Mouse (Mus musculus) lung, postnatal 0 days (tissue): ENCODE measurements around the gene Aak1. TPM values are rescaled to one million over a fixed set of nuclear protein-coding genes. Genes with fewer than 3 reads are reported as not detected.

Source experiments
- ATAC-seq: fragments of 200-750 bp; cut with Nextera tagmentation; 2 replicates; pipeline ENCODE4 v1.8.0; 2017; ENCODE audit warnings: moderate library complexity
- DNase-seq: peaks from one replicate; pipeline ENCODE4 v3.0.0-alpha.2; 2016; ENCODE audit warnings: low spot score
- H3K27ac ChIP-seq: fragments of 300-500 bp; sonication (generic); 2 replicates; pipeline ENCODE4 v1.5.1; 2014; ENCODE audit warnings: antibody characterized with exemption, mild to moderate bottlenecking, low read length, mixed read lengths
- H3K27me3 ChIP-seq: fragments of 300-500 bp; sonication (generic); replicated peaks from 2 replicates; pipeline ENCODE4 v1.6.1; 2014; ENCODE audit warnings: low read length, mixed read lengths; ENCODE audit not compliant: insufficient read depth
- H3K36me3 ChIP-seq: fragments of 300-500 bp; sonication (generic); 2 replicates; pipeline ENCODE4 v1.6.1; 2014; ENCODE audit warnings: low read length, mixed read lengths; ENCODE audit not compliant: insufficient read depth
- H3K4me1 ChIP-seq: fragments of 300-500 bp; sonication (generic); 2 replicates; pipeline ENCODE4 v1.6.1; 2014; ENCODE audit warnings: antibody characterized with exemption, low read depth, low read length, mixed read lengths; ENCODE audit not compliant: insufficient read depth
- H3K4me2 ChIP-seq: fragments of 300-500 bp; sonication (generic); replicated peaks from 2 replicates; pipeline ENCODE4 v1.6.1; 2014; ENCODE audit warnings: low read depth, mild to moderate bottlenecking, low read length, moderate library complexity, mixed read lengths
- H3K4me3 ChIP-seq: fragments of 300-500 bp; sonication (generic); 2 replicates; pipeline ENCODE4 v1.5.1; 2014; ENCODE audit warnings: low read depth, low read length
- H3K9ac ChIP-seq: fragments of 300-500 bp; sonication (generic); replicated peaks from 2 replicates; pipeline ENCODE4 v1.6.1; 2014; ENCODE audit warnings: low read depth, mild to moderate bottlenecking
- H3K9me3 ChIP-seq: fragments of 300-500 bp; sonication (generic); 2 replicates; pipeline ENCODE4 v1.6.1; 2016; ENCODE audit warnings: low read length, mixed read lengths
- CTCF ChIP-seq: IDR thresholded peaks from 2 replicates; pipeline ENCODE4 v1.5.1; 2016; ENCODE audit warnings: antibody characterized with exemption, mild to moderate bottlenecking
- EP300 ChIP-seq: IDR thresholded peaks from 2 replicates; pipeline ENCODE4 v1.6.1; 2016; ENCODE audit warnings: antibody characterized with exemption, mild to moderate bottlenecking, control low read depth
- WGBS: fragments of 180-500 bp; shearing (Covaris S2); extraction: QIAGEN DNeasy Blood & Tissue Kit; methylation state at CpG from one replicate; pipeline ENCODE4 v1.1.7; 2014; 5-methylcytosine and 5-hydroxymethylcytosine counted together
- polyA plus RNA-seq: library from polyadenylated mRNA; unstranded; fragments of >200 nt; fragmentation: Nextera tagmentation; extraction: Ambion mirVana; gene quantifications from 2 replicates; pipeline ENCODE4 v1.2.1, GENCODE M21; 2015

The Aak1 gene
- polyA plus RNA-seq, 1 experiment from 2014 or later: 6.3 TPM

DNA sequence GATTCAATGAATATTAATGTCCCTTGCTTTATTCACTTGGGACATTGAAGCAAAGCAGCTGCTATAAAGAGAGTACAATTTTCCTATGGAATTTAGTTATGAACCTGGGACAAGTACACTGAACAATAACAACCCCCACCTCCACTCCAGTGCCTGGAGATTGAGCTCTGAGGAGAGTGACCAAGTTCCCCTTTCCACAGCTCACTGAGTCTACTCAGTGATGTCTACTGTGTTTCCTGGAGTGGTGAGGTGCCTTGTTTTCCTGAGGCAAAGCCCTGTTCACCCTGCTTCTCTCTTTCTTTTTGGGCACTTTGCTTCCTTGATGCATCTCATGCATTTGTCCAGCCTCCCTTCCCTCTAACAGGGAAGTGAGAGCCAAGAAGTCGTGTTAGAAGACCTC is 100.8 kb downstream of the Aak1 start:
- Histone ChIP-seq H3K27me3 (no peaks in the 10 kb centered on the region), H3K4me2 (no peak overlapping the region), H3K4me3 (no peak overlapping the region), H3K36me3 (peaks cover 15% of the 10 kb centered on the region; the same call in 1 of the 2 replicates), H3K9ac (no peak overlapping the region), H3K4me1 (no peaks in the 10 kb centered on the region), H3K27ac (no peak overlapping the region), H3K9me3 (no peaks in the 10 kb centered on the region)
- DNase-seq (no peak), ATAC-seq (no peak)
- 79% methylated on average over 1 of the region's 1 CpGs for whole genome bisulfite sequencing
- TF ChIP-seq CTCF (no peak), EP300 (no peak)

DNA sequence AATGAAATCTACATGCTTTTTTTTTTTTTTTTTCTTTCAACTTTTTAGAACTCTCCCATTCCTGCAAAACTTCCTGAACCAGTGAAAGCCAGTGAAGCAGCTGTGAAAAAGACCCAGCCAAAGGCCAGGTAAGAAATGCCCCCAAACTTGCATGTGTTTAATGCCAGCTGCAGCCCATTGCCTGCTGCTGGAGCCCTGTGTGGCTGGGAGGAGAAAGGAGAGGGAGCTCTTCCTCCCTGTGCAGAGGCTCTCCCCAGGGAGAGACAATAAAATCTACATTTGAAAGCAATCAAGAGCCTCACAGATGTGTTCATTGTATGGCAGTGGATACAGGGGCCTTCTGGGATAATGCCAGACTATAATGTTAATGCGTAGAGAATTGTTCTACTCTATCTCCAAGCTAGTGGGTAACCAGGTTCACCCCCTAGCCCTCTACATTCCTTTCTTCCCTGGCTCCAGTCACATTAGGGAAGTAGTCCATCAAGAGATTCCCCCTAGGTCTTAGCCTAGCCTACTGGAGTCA is 101.5 kb downstream of the Aak1 start:
- ATAC-seq (no peak), DNase-seq (no peak)
- H3K36me3 ChIP-seq: peaks cover 17% of the 10 kb centered on the region; the same call in 1 of the 2 replicates
- no peak overlapping the region for H3K9ac ChIP-seq
- no peaks in the 10 kb centered on the region for H3K9me3 ChIP-seq
- H3K4me3 ChIP-seq: no peak overlapping the region
- no peak for TF ChIP-seq CTCF
- TF ChIP-seq EP300: no peak
- no peak overlapping the region for H3K27ac ChIP-seq
- WGBS: 97% methylated on average over 1 of the region's 1 CpGs
- H3K4me2 ChIP-seq: no peak overlapping the region
- no peaks in the 10 kb centered on the region for H3K27me3 ChIP-seq
- H3K4me1 ChIP-seq: no peaks in the 10 kb centered on the region

DNA sequence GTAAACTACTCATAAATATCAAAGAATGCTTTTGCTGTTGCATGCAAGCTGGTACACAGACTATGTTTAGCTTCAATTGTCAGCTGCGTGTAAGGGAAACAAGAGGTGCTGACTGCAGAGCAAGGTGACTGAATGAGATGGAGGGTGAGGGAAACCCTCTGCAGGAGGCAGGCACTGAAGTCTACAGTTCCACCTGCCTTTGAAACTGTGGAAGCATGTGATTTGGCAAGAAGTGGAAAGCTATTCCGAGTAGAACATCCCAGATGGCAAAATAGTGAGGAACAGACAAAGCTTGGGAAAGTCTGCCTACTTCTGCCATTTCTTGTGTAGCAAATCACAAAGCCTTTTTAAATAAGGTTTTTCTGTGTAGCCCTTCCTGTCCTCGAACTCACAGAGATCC is 106.4 kb downstream of the Aak1 start:
- Histone ChIP-seq H3K36me3 (peaks cover 14% of the 10 kb centered on the region), H3K27ac (no peak overlapping the region), H3K27me3 (no peaks in the 10 kb centered on the region), H3K4me3 (no peak overlapping the region), H3K9me3 (no peaks in the 10 kb centered on the region), H3K4me2 (no peak overlapping the region), H3K9ac (no peak overlapping the region), H3K4me1 (no peaks in the 10 kb centered on the region)
- TF ChIP-seq EP300 (no peak), CTCF (no peak)
- WGBS: 86% methylated on average over 3 of the region's 3 CpGs
- no peak for DNase-seq
- ATAC-seq: no peak

DNA sequence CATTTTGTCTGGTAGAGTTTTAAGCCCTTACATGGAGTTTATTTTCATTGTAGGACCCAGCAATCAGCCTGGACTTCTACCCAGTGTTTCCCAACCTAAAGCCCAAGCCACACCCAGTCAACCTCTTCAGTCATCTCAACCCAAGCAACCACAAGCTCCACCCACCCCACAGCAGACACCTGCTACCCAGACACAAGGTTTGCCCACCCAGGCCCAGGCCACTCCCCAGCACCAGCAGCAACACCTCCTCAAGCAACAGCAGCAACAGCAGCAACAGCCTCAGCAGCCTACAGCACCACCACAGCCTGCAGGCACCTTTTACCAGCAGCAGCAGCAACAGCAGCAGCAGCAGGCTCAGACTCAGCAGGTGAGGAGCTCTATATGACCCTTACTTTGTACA is 106.9 kb downstream of the Aak1 start:
- peaks cover 15% of the 10 kb centered on the region for H3K36me3 ChIP-seq
- no peaks in the 10 kb centered on the region for H3K27me3 ChIP-seq
- DNase-seq (no peak), ATAC-seq (no peak)
- H3K9me3 ChIP-seq: no peaks in the 10 kb centered on the region
- no peaks in the 10 kb centered on the region for H3K4me1 ChIP-seq
- H3K4me2 ChIP-seq: no peak overlapping the region
- no peak overlapping the region for H3K27ac ChIP-seq
- H3K4me3 ChIP-seq: no peak overlapping the region
- no peak overlapping the region for H3K9ac ChIP-seq
- TF ChIP-seq CTCF (no peak), EP300 (no peak)

DNA sequence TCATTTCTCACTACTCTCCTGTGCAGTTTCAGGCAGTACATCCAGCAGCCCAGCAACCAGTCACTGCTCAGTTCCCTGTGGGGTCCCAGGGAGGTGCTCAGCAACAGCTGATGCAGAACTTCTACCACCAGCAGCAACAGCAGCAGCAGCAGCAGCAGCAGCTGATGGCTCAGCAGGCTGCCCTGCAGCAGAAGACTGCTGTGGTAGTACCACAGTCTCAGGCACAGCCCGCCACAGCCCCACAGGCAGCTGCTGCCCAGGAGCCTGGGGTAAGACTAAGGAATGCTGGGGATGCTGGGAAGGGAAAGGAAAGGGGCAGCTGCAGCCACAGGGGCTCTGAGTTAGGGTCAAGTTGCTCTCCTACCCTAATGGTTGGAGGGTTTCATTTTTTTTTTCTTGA is 109.7 kb downstream of the Aak1 start:
- H3K27me3 ChIP-seq: no peaks in the 10 kb centered on the region
- ATAC-seq: no peak
- H3K27ac ChIP-seq: no peak overlapping the region
- no peak for DNase-seq
- TF ChIP-seq CTCF (no peak), EP300 (no peak)
- H3K4me2 ChIP-seq: no peak overlapping the region
- no peaks in the 10 kb centered on the region for H3K9me3 ChIP-seq
- no peak overlapping the region for H3K9ac ChIP-seq
- H3K4me1 ChIP-seq: no peaks in the 10 kb centered on the region
- peaks cover 19% of the 10 kb centered on the region for H3K36me3 ChIP-seq
- H3K4me3 ChIP-seq: no peak overlapping the region
- 88% methylated on average over 1 of the region's 1 CpGs for WGBS

DNA sequence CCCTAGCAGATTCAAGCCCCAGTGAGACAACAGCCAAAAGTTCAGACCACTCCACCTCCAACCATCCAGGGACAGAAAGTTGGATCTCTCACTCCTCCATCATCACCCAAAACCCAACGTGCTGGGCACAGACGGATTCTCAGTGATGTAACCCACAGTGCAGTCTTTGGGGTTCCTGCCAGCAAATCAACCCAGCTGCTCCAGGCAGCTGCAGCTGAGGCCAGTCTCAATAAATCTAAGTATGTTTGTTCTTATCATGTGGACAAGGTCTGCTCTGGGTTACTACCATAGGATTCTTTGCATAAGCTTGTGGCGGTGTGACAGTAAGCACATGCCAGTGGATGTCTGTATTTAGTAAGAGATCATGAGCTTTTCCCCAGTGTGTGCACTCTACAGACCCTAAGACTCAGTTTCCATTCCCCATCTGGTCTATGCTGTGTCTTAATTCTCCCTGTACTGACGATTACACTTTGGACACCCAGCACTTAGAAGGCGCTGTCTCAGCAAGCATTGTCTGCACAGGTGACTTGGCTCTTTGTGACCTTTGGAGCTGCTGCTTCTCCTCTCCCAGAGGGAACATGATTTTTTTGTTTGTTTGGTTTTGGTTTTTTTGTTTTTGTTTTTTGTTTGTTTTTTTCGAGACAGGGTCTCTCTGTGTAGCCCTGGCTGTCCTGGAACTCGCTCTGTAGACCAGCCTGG is 114.8 kb downstream of the Aak1 start:
- ATAC-seq (no peak), DNase-seq (no peak)
- H3K27me3 ChIP-seq: no peaks in the 10 kb centered on the region
- no peak for TF ChIP-seq EP300
- TF ChIP-seq CTCF: no peak
- H3K36me3 ChIP-seq: peaks cover 29% of the 10 kb centered on the region
- no peaks in the 10 kb centered on the region for H3K9me3 ChIP-seq
- H3K9ac ChIP-seq: no peak overlapping the region
- 86% methylated on average over 7 of the region's 7 CpGs for WGBS
- H3K27ac ChIP-seq: no peak overlapping the region
- H3K4me2 ChIP-seq: no peak overlapping the region
- H3K4me3 ChIP-seq: no peak overlapping the region
- no peaks in the 10 kb centered on the region for H3K4me1 ChIP-seq

DNA sequence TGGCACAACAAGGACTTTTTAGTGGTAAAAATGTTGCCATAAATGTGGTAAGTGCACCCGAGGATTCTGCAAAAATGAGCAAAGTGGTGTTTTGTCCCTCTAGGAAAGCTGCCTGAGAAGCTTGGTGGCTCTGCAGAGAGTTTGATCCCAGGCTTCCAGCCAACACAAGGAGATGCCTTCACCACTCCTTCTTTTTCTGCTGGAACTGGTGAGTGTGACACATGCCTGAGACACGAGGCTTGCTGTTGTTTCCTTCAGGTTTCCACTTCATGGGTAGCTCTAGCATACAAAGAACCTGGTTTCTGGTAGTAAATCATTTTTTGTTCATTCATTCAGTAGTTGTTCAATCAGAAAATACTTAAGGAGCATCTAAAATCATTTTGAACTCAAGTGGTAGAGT is 117.8 kb downstream of the Aak1 start:
- Histone ChIP-seq H3K27me3 (no peaks in the 10 kb centered on the region), H3K4me2 (no peak overlapping the region), H3K9ac (no peak overlapping the region), H3K27ac (no peak overlapping the region), H3K36me3 (peaks cover 35% of the 10 kb centered on the region), H3K4me1 (no peaks in the 10 kb centered on the region), H3K9me3 (no peaks in the 10 kb centered on the region), H3K4me3 (no peak overlapping the region)
- ATAC-seq (no peak), DNase-seq (no peak)
- TF ChIP-seq CTCF: no peak
- TF ChIP-seq EP300: no peak
- WGBS: 81% methylated on average over 2 of the region's 2 CpGs
